Mouse (Mus musculus): ENCODE measurements at regions not wholly inside any gene's neighbourhood (a gene's known extent, or its start where the extent isn't known, plus 50 kb on each side); places are given as distances from the start of the nearest gene placed in this dataset.
"Not testable (repeated sequence)": the region's sequence is repeated elsewhere in the genome, so short reads cannot be mapped to it uniquely, and the experiment has no call there.

- no peaks in the 10 kb centered on the region for H3K4me1 ChIP-seq (ENCODE audit: control insufficient read depth, insufficient read depth, low read length)
- DNase-seq (ENCODE audit: extremely low read depth, low read depth, low spot score) = no peak
- WGBS = 88% methylated on average over 13 of the region's 13 CpGs
Observed at GRCm38 (mm10) chr3:34709553-34709952, 59.3 kb downstream of the Sox2 start.

GRCm38 (mm10) chr3:34712137-34712536 lies 61.9 kb downstream of the Sox2 start:
- H3K27ac ChIP-seq (replicated peaks; ENCODE audit: insufficient read depth, low read depth, low read length); H3K79me2 ChIP-seq (ENCODE audit: control insufficient read depth, insufficient read depth, low read length); H3K9ac ChIP-seq (ENCODE audit: low read depth, low read length); H3K27me3 ChIP-seq (ENCODE audit: control insufficient read depth, insufficient read depth, low read length); H3K36me3 ChIP-seq (ENCODE audit: control insufficient read depth, insufficient read depth, low read length); H3K4me3 ChIP-seq (ENCODE audit: insufficient read depth, low read depth, low read length); DNase-seq (ENCODE audit: extremely low read depth, low read depth, low spot score); H3K4me1 ChIP-seq (ENCODE audit: control insufficient read depth, insufficient read depth, low read length): not testable (repeated sequence)
- 90% methylated on average over 7 of the region's 7 CpGs for WGBS

More at GRCm38 (mm10) chr3:34709553-34709952, 59.3 kb downstream of the Sox2 start:
- H3K27me3 ChIP-seq (ENCODE audit: control insufficient read depth, insufficient read depth, low read length) = no peaks in the 10 kb centered on the region
- no peaks in the 10 kb centered on the region for H3K36me3 ChIP-seq (ENCODE audit: control insufficient read depth, insufficient read depth, low read length)
- H3K4me3 ChIP-seq (ENCODE audit: insufficient read depth, low read depth, low read length) = no peak overlapping the region
- TF ChIP-seq POLR2A (IDR thresholded peaks at IDR 0.05; ENCODE audit: extremely low read depth, insufficient read depth, low read length) = no peak
- TF ChIP-seq CTCF (IDR thresholded peaks at IDR 0.05; ENCODE audit: low read depth, low read length) = no peak
- H3K9ac ChIP-seq (ENCODE audit: low read depth, low read length) = no peak overlapping the region
- no peak overlapping the region for H3K27ac ChIP-seq (replicated peaks; ENCODE audit: insufficient read depth, low read depth, low read length)
- no peaks in the 10 kb centered on the region for H3K79me2 ChIP-seq (ENCODE audit: control insufficient read depth, insufficient read depth, low read length)

DNA sequence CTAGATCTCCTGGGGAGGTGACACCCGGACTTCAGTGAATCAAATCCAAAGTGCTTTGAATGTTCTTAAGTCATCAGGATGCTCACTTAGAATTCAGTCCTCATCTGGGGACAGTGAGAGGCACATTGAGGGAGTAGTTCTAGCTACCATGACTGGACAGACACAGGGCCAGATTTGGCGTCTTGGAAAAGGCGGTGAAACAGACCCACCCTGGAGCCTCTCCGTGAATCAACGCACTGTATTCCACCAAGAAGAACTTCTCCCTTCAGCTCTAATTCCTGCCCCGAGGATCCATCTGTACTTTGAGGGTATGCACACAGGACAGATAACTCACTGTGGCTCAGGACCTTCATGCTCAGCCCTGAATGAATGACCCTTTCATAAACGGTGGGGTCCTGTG lies 72.3 kb downstream of the Sox2 start:
- no peak for DNase-seq (ENCODE audit: extremely low read depth, low read depth, low spot score)
- TF ChIP-seq CTCF (IDR thresholded peaks at IDR 0.05; ENCODE audit: low read depth, low read length) (no peak), POLR2A (IDR thresholded peaks at IDR 0.05; ENCODE audit: extremely low read depth, insufficient read depth, low read length) (no peak)
- 84% methylated on average over 7 of the region's 7 CpGs for WGBS
- Histone ChIP-seq H3K27me3 (ENCODE audit: control insufficient read depth, insufficient read depth, low read length) (no peaks in the 10 kb centered on the region), H3K4me1 (ENCODE audit: control insufficient read depth, insufficient read depth, low read length) (no peaks in the 10 kb centered on the region), H3K9ac (ENCODE audit: low read depth, low read length) (no peak overlapping the region), H3K36me3 (ENCODE audit: control insufficient read depth, insufficient read depth, low read length) (no peaks in the 10 kb centered on the region), H3K79me2 (ENCODE audit: control insufficient read depth, insufficient read depth, low read length) (no peaks in the 10 kb centered on the region), H3K4me3 (ENCODE audit: insufficient read depth, low read depth, low read length) (no peak overlapping the region), H3K27ac (replicated peaks; ENCODE audit: insufficient read depth, low read depth, low read length) (no peak overlapping the region)

GRCm38 (mm10) chr3:34726955-34727354 lies 76.8 kb downstream of the Sox2 start:
- Histone ChIP-seq H3K4me1 (ENCODE audit: control insufficient read depth, insufficient read depth, low read length) (no peaks in the 10 kb centered on the region), H3K79me2 (ENCODE audit: control insufficient read depth, insufficient read depth, low read length) (no peaks in the 10 kb centered on the region), H3K27me3 (ENCODE audit: control insufficient read depth, insufficient read depth, low read length) (no peaks in the 10 kb centered on the region), H3K27ac (replicated peaks; ENCODE audit: insufficient read depth, low read depth, low read length) (no peak overlapping the region), H3K9ac (ENCODE audit: low read depth, low read length) (no peak overlapping the region), H3K4me3 (ENCODE audit: insufficient read depth, low read depth, low read length) (no peak overlapping the region), H3K36me3 (ENCODE audit: control insufficient read depth, insufficient read depth, low read length) (no peaks in the 10 kb centered on the region)
- TF ChIP-seq POLR2A (IDR thresholded peaks at IDR 0.05; ENCODE audit: extremely low read depth, insufficient read depth, low read length) = no peak
- 88% methylated on average over 12 of the region's 12 CpGs for WGBS
- no peak for DNase-seq (ENCODE audit: extremely low read depth, low read depth, low spot score)

DNA sequence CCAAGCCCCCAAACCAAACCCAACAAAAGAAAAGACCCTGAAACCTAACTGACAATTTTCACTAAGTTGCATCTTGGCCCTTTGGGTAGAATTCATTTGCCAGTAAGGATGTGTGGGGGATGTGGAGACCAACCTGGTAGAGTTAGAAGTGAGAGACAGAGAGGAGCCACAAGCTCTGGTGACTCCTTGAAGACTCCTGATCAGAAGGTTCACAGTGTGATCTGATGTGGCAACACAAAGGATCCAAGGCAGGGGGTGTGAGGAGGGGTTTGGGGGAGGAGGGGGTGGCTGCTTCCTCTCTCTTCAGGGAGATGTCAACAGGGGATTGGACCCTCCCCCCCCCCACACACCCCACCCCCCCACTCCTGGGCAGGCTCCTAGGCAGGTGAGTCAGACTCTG lies 78.1 kb downstream of the Sox2 start:
- Histone ChIP-seq H3K4me1 (ENCODE audit: control insufficient read depth, insufficient read depth, low read length) (no peaks in the 10 kb centered on the region), H3K27me3 (ENCODE audit: control insufficient read depth, insufficient read depth, low read length) (no peaks in the 10 kb centered on the region), H3K4me3 (ENCODE audit: insufficient read depth, low read depth, low read length) (no peak overlapping the region), H3K27ac (replicated peaks; ENCODE audit: insufficient read depth, low read depth, low read length) (no peak overlapping the region), H3K36me3 (ENCODE audit: control insufficient read depth, insufficient read depth, low read length) (no peaks in the 10 kb centered on the region), H3K9ac (ENCODE audit: low read depth, low read length) (no peak overlapping the region), H3K79me2 (ENCODE audit: control insufficient read depth, insufficient read depth, low read length) (no peaks in the 10 kb centered on the region)
- DNase-seq (ENCODE audit: extremely low read depth, low read depth, low spot score) = no peak
- TF ChIP-seq CTCF (IDR thresholded peaks at IDR 0.05; ENCODE audit: low read depth, low read length) (no peak), POLR2A (IDR thresholded peaks at IDR 0.05; ENCODE audit: extremely low read depth, insufficient read depth, low read length) (no peak)

DNA sequence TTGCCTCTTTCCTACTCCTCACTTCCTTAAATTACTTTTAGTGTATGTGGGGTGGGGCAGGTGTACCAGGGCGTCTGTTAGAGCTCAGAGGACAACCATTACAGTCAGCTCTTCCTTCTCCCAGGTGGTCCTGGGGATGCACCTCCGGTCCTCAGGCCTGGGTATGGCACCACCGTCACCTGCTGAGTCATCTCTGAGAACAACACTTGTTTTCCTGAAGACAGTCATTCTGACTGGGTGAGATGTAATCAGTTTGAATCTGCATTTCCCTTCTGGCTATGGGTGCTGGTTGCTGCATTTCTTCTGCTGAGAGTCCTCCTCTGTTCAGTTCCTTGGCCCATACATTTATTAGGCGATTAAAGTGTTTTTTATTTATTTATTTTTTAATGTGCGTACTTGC lies 84.8 kb downstream of the Sox2 start:
- DNase-seq (ENCODE audit: extremely low read depth, low read depth, low spot score) = no peak
- WGBS = 91% methylated on average over 5 of the region's 5 CpGs
- no peaks in the 10 kb centered on the region for H3K36me3 ChIP-seq (ENCODE audit: control insufficient read depth, insufficient read depth, low read length)

More for the DNA sequence above, 84.8 kb downstream of the Sox2 start:
- no peak for TF ChIP-seq POLR2A (IDR thresholded peaks at IDR 0.05; ENCODE audit: extremely low read depth, insufficient read depth, low read length)
- TF ChIP-seq CTCF (IDR thresholded peaks at IDR 0.05; ENCODE audit: low read depth, low read length) = no peak
- Histone ChIP-seq H3K4me3 (ENCODE audit: insufficient read depth, low read depth, low read length) (no peak overlapping the region), H3K27me3 (ENCODE audit: control insufficient read depth, insufficient read depth, low read length) (no peaks in the 10 kb centered on the region), H3K9ac (ENCODE audit: low read depth, low read length) (no peak overlapping the region), H3K27ac (replicated peaks; ENCODE audit: insufficient read depth, low read depth, low read length) (no peak overlapping the region), H3K79me2 (ENCODE audit: control insufficient read depth, insufficient read depth, low read length) (no peaks in the 10 kb centered on the region), H3K4me1 (ENCODE audit: control insufficient read depth, insufficient read depth, low read length) (peaks cover 4% of the 10 kb centered on the region; the same call in 1 of the 2 replicates)
